Mouse (Mus musculus) limb, embryonic 12.5 days (tissue): ENCODE data around the gene Fancc. TPM values are rescaled to one million over a fixed set of nuclear protein-coding genes. Genes with fewer than 3 reads are reported as not detected.

Experiments used
- ATAC-seq: fragments of 200-750 bp; cut with Nextera tagmentation; 2 replicates; pipeline ENCODE4 v1.8.0; 2017; ENCODE audit warnings: low read depth, moderate TSS enrichment; ENCODE audit not compliant: insufficient number of reproducible peaks, insufficient read depth, low FRiP score, low TSS enrichment
- H3K27ac ChIP-seq: fragments of 300-500 bp; sonication (generic); 2 replicates; pipeline ENCODE4 v1.5.1; 2016; ENCODE audit warnings: mild to moderate bottlenecking, moderate library complexity
- H3K27me3 ChIP-seq: fragments of 300-500 bp; sonication (generic); 2 replicates; pipeline ENCODE4 v1.6.1; 2016; ENCODE audit warnings: mild to moderate bottlenecking, moderate library complexity
- H3K36me3 ChIP-seq: fragments of 300-500 bp; sonication (generic); 2 replicates; pipeline ENCODE4 v1.6.1; 2016; ENCODE audit warnings: mild to moderate bottlenecking, moderate library complexity
- H3K4me1 ChIP-seq: fragments of 300-500 bp; sonication (generic); replicated peaks from 2 replicates; pipeline ENCODE4 v1.6.1; 2016
- H3K4me2 ChIP-seq: fragments of 300-500 bp; sonication (generic); 2 replicates; pipeline ENCODE4 v1.6.1; 2016; ENCODE audit warnings: mild to moderate bottlenecking, moderate library complexity
- H3K4me3 ChIP-seq: fragments of 300-500 bp; sonication (generic); replicated peaks from 2 replicates; pipeline ENCODE4 v1.5.1; 2016; ENCODE audit warnings: mild to moderate bottlenecking
- H3K9ac ChIP-seq: fragments of 300-500 bp; sonication (generic); replicated peaks from 2 replicates; pipeline ENCODE4 v1.6.1; 2016; ENCODE audit warnings: mild to moderate bottlenecking, moderate library complexity
- H3K9me3 ChIP-seq: fragments of 300-500 bp; sonication (generic); 2 replicates; pipeline ENCODE4 v1.6.1; 2016; ENCODE audit warnings: mild to moderate bottlenecking, moderate library complexity
- WGBS: fragments of 180-500 bp; shearing (Covaris S2); methylation state at CpG from one replicate; pipeline ENCODE4 v1.1.7; 2016; 5-methylcytosine and 5-hydroxymethylcytosine counted together
- polyA plus RNA-seq: library from polyadenylated mRNA; unstranded; fragments of >200 nt; fragmentation: Nextera tagmentation; extraction: Ambion mirVana; gene quantifications from 2 replicates; pipeline ENCODE4 v1.2.1, GENCODE M21; 2016

Gene Fancc
- polyA plus RNA-seq, 1 experiment from 2014 or later, result 28.5 TPM

GRCm38 (mm10) chr13:63250441-63250980 lies 246.6 kb downstream of the Fancc start:
- Histone ChIP-seq H3K9ac (no peak overlapping the region; the same call in 1 of the 2 replicates), H3K27me3 (no peaks in the 10 kb centered on the region), H3K4me1 (peaks cover 94% of the 10 kb centered on the region), H3K36me3 (peaks cover 70% of the 10 kb centered on the region), H3K27ac (peak overlapping the region; percentile 37), H3K4me3 (no peak overlapping the region), H3K4me2 (peak overlapping the region; percentile 26), H3K9me3 (no peaks in the 10 kb centered on the region)
- ATAC-seq, result no peak
- WGBS, result 86% methylated on average over 8 of the region's 8 CpGs

GRCm38 (mm10) chr13:63249741-63250431 lies 247.2 kb downstream of the Fancc start:
- Histone ChIP-seq H3K4me3 (no peak overlapping the region), H3K36me3 (peaks cover 68% of the 10 kb centered on the region), H3K9me3 (no peaks in the 10 kb centered on the region), H3K9ac (no peak overlapping the region; the same call in 1 of the 2 replicates), H3K27ac (peak overlapping the region; percentile 31; the same call in 1 of the 2 replicates), H3K4me1 (peaks cover 94% of the 10 kb centered on the region), H3K4me2 (no peak overlapping the region), H3K27me3 (no peaks in the 10 kb centered on the region)
- ATAC-seq, result no peak
- 76% methylated on average over 8 of the region's 8 CpGs for WGBS

- no peak overlapping the region for H3K9ac ChIP-seq
- no peaks in the 10 kb centered on the region for H3K9me3 ChIP-seq
- no peaks in the 10 kb centered on the region for H3K27me3 ChIP-seq
- H3K27ac ChIP-seq, result no peak overlapping the region
- no peak overlapping the region for H3K4me2 ChIP-seq
- WGBS, result 81% methylated on average over 7 of the region's 7 CpGs
- ATAC-seq, result no peak
- peaks cover 94% of the 10 kb centered on the region for H3K4me1 ChIP-seq
- H3K4me3 ChIP-seq, result no peak overlapping the region
- H3K36me3 ChIP-seq, result peaks cover 60% of the 10 kb centered on the region
Measured at GRCm38 (mm10) chr13:63249171-63249570, 247.9 kb downstream of the Fancc start.

GRCm38 (mm10) chr13:63248318-63248717 lies 248.8 kb downstream of the Fancc start:
- H3K4me2 ChIP-seq, result no peak overlapping the region
- no peaks in the 10 kb centered on the region for H3K27me3 ChIP-seq
- H3K9me3 ChIP-seq, result no peaks in the 10 kb centered on the region
- ATAC-seq, result no peak
- peaks cover 94% of the 10 kb centered on the region for H3K4me1 ChIP-seq
- peaks cover 56% of the 10 kb centered on the region for H3K36me3 ChIP-seq
- H3K4me3 ChIP-seq, result no peak overlapping the region
- no peak overlapping the region for H3K9ac ChIP-seq
- no peak overlapping the region for H3K27ac ChIP-seq
- WGBS, result 93% methylated on average over 10 of the region's 10 CpGs

- no peak for ATAC-seq
- WGBS, result 88% methylated on average over 11 of the region's 11 CpGs
- no peaks in the 10 kb centered on the region for H3K9me3 ChIP-seq
- peaks cover 53% of the 10 kb centered on the region for H3K36me3 ChIP-seq
- H3K27me3 ChIP-seq, result no peaks in the 10 kb centered on the region
- no peak overlapping the region for H3K9ac ChIP-seq
- 0 out of 2 replicates have a peak overlapping the region, but pooled peaks have one; percentile 35 for H3K27ac ChIP-seq
- no peak overlapping the region for H3K4me3 ChIP-seq
- peak overlapping the region; percentile 89; the same call in 1 of the 2 replicates for H3K4me2 ChIP-seq
- H3K4me1 ChIP-seq, result peaks cover 93% of the 10 kb centered on the region
Measured at GRCm38 (mm10) chr13:63247631-63248030, 249.4 kb downstream of the Fancc start.

- peaks cover 95% of the 10 kb centered on the region for H3K4me1 ChIP-seq
- no peaks in the 10 kb centered on the region for H3K27me3 ChIP-seq
- H3K9me3 ChIP-seq, result no peaks in the 10 kb centered on the region
- H3K27ac ChIP-seq, result 0 out of 2 replicates have a peak overlapping the region, but pooled peaks have one; percentile 35
- 44% methylated on average over 7 of the region's 7 CpGs for WGBS
- no peak overlapping the region for H3K4me3 ChIP-seq
- no peak overlapping the region for H3K9ac ChIP-seq
- ATAC-seq, result no peak
- peak overlapping the region; percentile 89; the same call in 1 of the 2 replicates for H3K4me2 ChIP-seq
- peaks cover 52% of the 10 kb centered on the region for H3K36me3 ChIP-seq
Measured at GRCm38 (mm10) chr13:63247041-63247440, 250.0 kb downstream of the Fancc start.

- H3K4me1 ChIP-seq, result peaks cover 95% of the 10 kb centered on the region
Measured at GRCm38 (mm10) chr13:63246332-63246940, 250.6 kb downstream of the Fancc start.

GRCm38 (mm10) chr13:63245812-63246211 lies 251.3 kb downstream of the Fancc start:
- Histone ChIP-seq H3K9me3 (no peaks in the 10 kb centered on the region), H3K27ac (peak overlapping the region; percentile 86; the same call in 1 of the 2 replicates), H3K4me2 (peak overlapping the region; percentile 89), H3K36me3 (peaks cover 39% of the 10 kb centered on the region), H3K4me1 (peaks cover 90% of the 10 kb centered on the region), H3K27me3 (no peaks in the 10 kb centered on the region), H3K4me3 (no peak overlapping the region), H3K9ac (no peak overlapping the region)
- ATAC-seq, result no peak
- WGBS, result 27% methylated on average over 4 of the region's 4 CpGs

More at GRCm38 (mm10) chr13:63246332-63246940, 250.6 kb downstream of the Fancc start:
- H3K36me3 ChIP-seq, result peaks cover 46% of the 10 kb centered on the region
- 0 out of 2 replicates have a peak overlapping the region, but pooled peaks have one; percentile 1 for H3K9ac ChIP-seq
- H3K9me3 ChIP-seq, result no peaks in the 10 kb centered on the region
- H3K27ac ChIP-seq, result peak overlapping the region; percentile 62
- H3K4me3 ChIP-seq, result no peak overlapping the region
- no peaks in the 10 kb centered on the region for H3K27me3 ChIP-seq
- H3K4me2 ChIP-seq, result peak overlapping the region; percentile 89
- ATAC-seq, result no peak
- 57% methylated on average over 12 of the region's 12 CpGs for WGBS

- Histone ChIP-seq H3K4me2 (peak overlapping the region; percentile 89), H3K9ac (no peak overlapping the region), H3K27me3 (no peaks in the 10 kb centered on the region), H3K4me3 (peak overlapping the region; percentile 22; the same call in 1 of the 2 replicates), H3K4me1 (peaks cover 84% of the 10 kb centered on the region), H3K27ac (peak overlapping the region; percentile 86), H3K36me3 (peaks cover 35% of the 10 kb centered on the region), H3K9me3 (no peaks in the 10 kb centered on the region)
- ATAC-seq, result no peak
- WGBS, result 21% methylated on average over 9 of the region's 9 CpGs
Measured at GRCm38 (mm10) chr13:63245218-63245617, 251.9 kb downstream of the Fancc start.

- Histone ChIP-seq H3K9ac (peak overlapping the region; percentile 49), H3K4me2 (peak overlapping the region; percentile 89), H3K4me3 (peak overlapping the region; percentile 30), H3K9me3 (no peaks in the 10 kb centered on the region), H3K36me3 (peaks cover 27% of the 10 kb centered on the region), H3K27me3 (no peaks in the 10 kb centered on the region), H3K4me1 (peaks cover 77% of the 10 kb centered on the region), H3K27ac (peak overlapping the region; percentile 86)
- ATAC-seq, result no peak
- 53% methylated on average over 3 of the region's 3 CpGs for WGBS
Measured at GRCm38 (mm10) chr13:63244425-63244824, 252.7 kb downstream of the Fancc start.

- Histone ChIP-seq H3K9ac (peak overlapping the region; percentile 49), H3K36me3 (peaks cover 22% of the 10 kb centered on the region), H3K4me2 (peak overlapping the region; percentile 89), H3K27me3 (no peaks in the 10 kb centered on the region), H3K4me1 (peaks cover 75% of the 10 kb centered on the region), H3K27ac (peak overlapping the region; percentile 86), H3K9me3 (no peaks in the 10 kb centered on the region), H3K4me3 (peak overlapping the region; percentile 30)
- 77% methylated on average over 5 of the region's 5 CpGs for WGBS
- ATAC-seq, result no peak
Measured at GRCm38 (mm10) chr13:63243586-63243985, 253.5 kb downstream of the Fancc start.
